Mouse (Mus musculus): ENCODE measurements around the gene Brd1. TPM values are rescaled to one million over a fixed set of nuclear protein-coding genes. Genes with fewer than 3 reads are reported as not detected.

Gene Brd1
- polyA plus RNA-seq, 1 experiment from 2014 or later, result 30.4 TPM

GRCm38 (mm10) chr15:88694033-88694432 lies 40.0 kb downstream of the Brd1 start:
- no peak overlapping the region for H3K4me3 ChIP-seq (ENCODE audit: low read depth, low read length)
- H3K9ac ChIP-seq (ENCODE audit: low read length), result no peak overlapping the region
- peaks cover 35% of the 10 kb centered on the region; the same call in 1 of the 2 replicates for H3K36me3 ChIP-seq (ENCODE audit: control insufficient read depth, insufficient read depth, low read length)
- 87% methylated on average over 5 of the region's 5 CpGs for WGBS
- no peak for ATAC-seq (ENCODE audit: insufficient number of reproducible peaks, low FRiP score, low TSS enrichment, low read depth)
- H3K27me3 ChIP-seq (ENCODE audit: control insufficient read depth, insufficient read depth, low read length), result no peaks in the 10 kb centered on the region
- no peak for DNase-seq (ENCODE audit: low spot score)
- no peak overlapping the region for H3K27ac ChIP-seq (replicated peaks; ENCODE audit: low read depth, low read length)
- H3K4me2 ChIP-seq (ENCODE audit: low read depth, severe bottlenecking), result no peak overlapping the region
- H3K9me3 ChIP-seq (ENCODE audit: control insufficient read depth, low read length), result no peaks in the 10 kb centered on the region
- no peaks in the 10 kb centered on the region for H3K4me1 ChIP-seq (ENCODE audit: control insufficient read depth, insufficient read depth, low read length)

GRCm38 (mm10) chr15:88692720-88693119 lies 41.3 kb downstream of the Brd1 start:
- Histone ChIP-seq H3K4me1 (ENCODE audit: control insufficient read depth, insufficient read depth, low read length) (no peaks in the 10 kb centered on the region), H3K4me3 (ENCODE audit: low read depth, low read length) (no peak overlapping the region), H3K4me2 (ENCODE audit: low read depth, severe bottlenecking) (no peak overlapping the region), H3K36me3 (ENCODE audit: control insufficient read depth, insufficient read depth, low read length) (peaks cover 40% of the 10 kb centered on the region), H3K9me3 (ENCODE audit: control insufficient read depth, low read length) (no peaks in the 10 kb centered on the region), H3K27ac (replicated peaks; ENCODE audit: low read depth, low read length) (no peak overlapping the region), H3K9ac (ENCODE audit: low read length) (no peak overlapping the region), H3K27me3 (ENCODE audit: control insufficient read depth, insufficient read depth, low read length) (no peaks in the 10 kb centered on the region)
- DNase-seq (ENCODE audit: low spot score) (no peak), ATAC-seq (ENCODE audit: insufficient number of reproducible peaks, low FRiP score, low TSS enrichment, low read depth) (no peak)
- WGBS, result 83% methylated on average over 9 of the region's 9 CpGs

GRCm38 (mm10) chr15:88691129-88691528 lies 42.9 kb downstream of the Brd1 start:
- Histone ChIP-seq H3K27me3 (ENCODE audit: control insufficient read depth, insufficient read depth, low read length) (no peaks in the 10 kb centered on the region), H3K4me2 (ENCODE audit: low read depth, severe bottlenecking) (no peak overlapping the region), H3K9me3 (ENCODE audit: control insufficient read depth, low read length) (no peaks in the 10 kb centered on the region), H3K27ac (replicated peaks; ENCODE audit: low read depth, low read length) (no peak overlapping the region), H3K36me3 (ENCODE audit: control insufficient read depth, insufficient read depth, low read length) (peaks cover 40% of the 10 kb centered on the region), H3K9ac (ENCODE audit: low read length) (no peak overlapping the region), H3K4me3 (ENCODE audit: low read depth, low read length) (no peak overlapping the region), H3K4me1 (ENCODE audit: control insufficient read depth, insufficient read depth, low read length) (no peaks in the 10 kb centered on the region)
- no peak for DNase-seq (ENCODE audit: low spot score)
- 96% methylated on average over 12 of the region's 12 CpGs for WGBS
- no peak for ATAC-seq (ENCODE audit: insufficient number of reproducible peaks, low FRiP score, low TSS enrichment, low read depth)

- Histone ChIP-seq H3K4me1 (ENCODE audit: control insufficient read depth, insufficient read depth, low read length) (no peaks in the 10 kb centered on the region), H3K4me3 (ENCODE audit: low read depth, low read length) (no peak overlapping the region), H3K9ac (ENCODE audit: low read length) (no peak overlapping the region), H3K9me3 (ENCODE audit: control insufficient read depth, low read length) (no peaks in the 10 kb centered on the region), H3K4me2 (ENCODE audit: low read depth, severe bottlenecking) (no peak overlapping the region), H3K27me3 (ENCODE audit: control insufficient read depth, insufficient read depth, low read length) (no peaks in the 10 kb centered on the region), H3K27ac (replicated peaks; ENCODE audit: low read depth, low read length) (no peak overlapping the region), H3K36me3 (ENCODE audit: control insufficient read depth, insufficient read depth, low read length) (peaks cover 26% of the 10 kb centered on the region)
- DNase-seq (ENCODE audit: low spot score) (no peak), ATAC-seq (ENCODE audit: insufficient number of reproducible peaks, low FRiP score, low TSS enrichment, low read depth) (no peak)
- WGBS, result 95% methylated on average over 10 of the region's 10 CpGs
These were observed 45.9 kb downstream of the Brd1 start for GRCm38 (mm10) chr15:88688120-88688519.

- no peak for ATAC-seq (ENCODE audit: insufficient number of reproducible peaks, low FRiP score, low TSS enrichment, low read depth)
- 94% methylated on average over 5 of the region's 5 CpGs for WGBS
- no peak for DNase-seq (ENCODE audit: low spot score)
- Histone ChIP-seq H3K4me3 (ENCODE audit: low read depth, low read length) (no peak overlapping the region), H3K27me3 (ENCODE audit: control insufficient read depth, insufficient read depth, low read length) (no peaks in the 10 kb centered on the region), H3K36me3 (ENCODE audit: control insufficient read depth, insufficient read depth, low read length) (peaks cover 24% of the 10 kb centered on the region), H3K4me2 (ENCODE audit: low read depth, severe bottlenecking) (no peak overlapping the region), H3K27ac (replicated peaks; ENCODE audit: low read depth, low read length) (no peak overlapping the region), H3K9ac (ENCODE audit: low read length) (no peak overlapping the region), H3K9me3 (ENCODE audit: control insufficient read depth, low read length) (no peaks in the 10 kb centered on the region), H3K4me1 (ENCODE audit: control insufficient read depth, insufficient read depth, low read length) (no peaks in the 10 kb centered on the region)
These were observed 47.3 kb downstream of the Brd1 start for GRCm38 (mm10) chr15:88686725-88687124.

- Histone ChIP-seq H3K4me1 (ENCODE audit: control insufficient read depth, insufficient read depth, low read length) (no peaks in the 10 kb centered on the region), H3K27me3 (ENCODE audit: control insufficient read depth, insufficient read depth, low read length) (no peaks in the 10 kb centered on the region), H3K36me3 (ENCODE audit: control insufficient read depth, insufficient read depth, low read length) (peaks cover 12% of the 10 kb centered on the region), H3K9ac (ENCODE audit: low read length) (no peak overlapping the region), H3K27ac (replicated peaks; ENCODE audit: low read depth, low read length) (no peak overlapping the region), H3K4me2 (ENCODE audit: low read depth, severe bottlenecking) (no peak overlapping the region), H3K4me3 (ENCODE audit: low read depth, low read length) (no peak overlapping the region), H3K9me3 (ENCODE audit: control insufficient read depth, low read length) (no peaks in the 10 kb centered on the region)
- WGBS, result 89% methylated on average over 6 of the region's 6 CpGs
- ATAC-seq (ENCODE audit: insufficient number of reproducible peaks, low FRiP score, low TSS enrichment, low read depth) (no peak), DNase-seq (ENCODE audit: low spot score) (no peak)
These were observed 50.0 kb downstream of the Brd1 start for GRCm38 (mm10) chr15:88684039-88684438.

GRCm38 (mm10) chr15:88680931-88681330 lies 53.1 kb downstream of the Brd1 start:
- no peaks in the 10 kb centered on the region for H3K27me3 ChIP-seq (ENCODE audit: control insufficient read depth, insufficient read depth, low read length)
- peaks cover 4% of the 10 kb centered on the region; the same call in 1 of the 2 replicates for H3K36me3 ChIP-seq (ENCODE audit: control insufficient read depth, insufficient read depth, low read length)
- H3K4me3 ChIP-seq (ENCODE audit: low read depth, low read length), result no peak overlapping the region
- ATAC-seq (ENCODE audit: insufficient number of reproducible peaks, low FRiP score, low TSS enrichment, low read depth) (no peak), DNase-seq (ENCODE audit: low spot score) (no peak)
- no peak overlapping the region for H3K27ac ChIP-seq (replicated peaks; ENCODE audit: low read depth, low read length)
- no peaks in the 10 kb centered on the region for H3K4me1 ChIP-seq (ENCODE audit: control insufficient read depth, insufficient read depth, low read length)
- H3K9me3 ChIP-seq (ENCODE audit: control insufficient read depth, low read length), result no peaks in the 10 kb centered on the region
- H3K9ac ChIP-seq (ENCODE audit: low read length), result no peak overlapping the region
- H3K4me2 ChIP-seq (ENCODE audit: low read depth, severe bottlenecking), result no peak overlapping the region
- 76% methylated on average over 5 of the region's 5 CpGs for WGBS

- H3K36me3 ChIP-seq (ENCODE audit: control insufficient read depth, insufficient read depth, low read length), result no peaks in the 10 kb centered on the region
- ATAC-seq (ENCODE audit: insufficient number of reproducible peaks, low FRiP score, low TSS enrichment, low read depth), result no peak
- no peak for DNase-seq (ENCODE audit: low spot score)
- H3K9me3 ChIP-seq (ENCODE audit: control insufficient read depth, low read length), result no peaks in the 10 kb centered on the region
- no peak overlapping the region for H3K4me3 ChIP-seq (ENCODE audit: low read depth, low read length)
- no peaks in the 10 kb centered on the region for H3K4me1 ChIP-seq (ENCODE audit: control insufficient read depth, insufficient read depth, low read length)
- 90% methylated on average over 5 of the region's 5 CpGs for WGBS
- H3K4me2 ChIP-seq (ENCODE audit: low read depth, severe bottlenecking), result no peak overlapping the region
- no peak overlapping the region for H3K27ac ChIP-seq (replicated peaks; ENCODE audit: low read depth, low read length)
- no peak overlapping the region for H3K9ac ChIP-seq (ENCODE audit: low read length)
- H3K27me3 ChIP-seq (ENCODE audit: control insufficient read depth, insufficient read depth, low read length), result no peaks in the 10 kb centered on the region
These were observed 56.5 kb downstream of the Brd1 start for GRCm38 (mm10) chr15:88677568-88677967.

- Histone ChIP-seq H3K4me2 (ENCODE audit: low read depth, severe bottlenecking) (no peak overlapping the region), H3K36me3 (ENCODE audit: control insufficient read depth, insufficient read depth, low read length) (no peaks in the 10 kb centered on the region), H3K4me3 (ENCODE audit: low read depth, low read length) (no peak overlapping the region), H3K9ac (ENCODE audit: low read length) (no peak overlapping the region), H3K4me1 (ENCODE audit: control insufficient read depth, insufficient read depth, low read length) (no peaks in the 10 kb centered on the region), H3K9me3 (ENCODE audit: control insufficient read depth, low read length) (no peaks in the 10 kb centered on the region), H3K27me3 (ENCODE audit: control insufficient read depth, insufficient read depth, low read length) (no peaks in the 10 kb centered on the region), H3K27ac (replicated peaks; ENCODE audit: low read depth, low read length) (no peak overlapping the region)
- 81% methylated on average over 5 of the region's 5 CpGs for WGBS
- no peak for ATAC-seq (ENCODE audit: insufficient number of reproducible peaks, low FRiP score, low TSS enrichment, low read depth)
- DNase-seq (ENCODE audit: low spot score), result no peak
These were observed 58.0 kb downstream of the Brd1 start for GRCm38 (mm10) chr15:88675998-88676397.
